Mouse (Mus musculus) megakaryocyte-erythroid progenitor cell, adult 5-6 weeks (primary cell): Measurements from ENCODE around the gene Bloc1s3. TPM values are rescaled to one million over a fixed set of nuclear protein-coding genes. Genes with fewer than 3 reads are reported as not detected.
"Not testable (repeated sequence)": the region's sequence is repeated elsewhere in the genome, so short reads cannot be mapped to it uniquely, and the experiment has no call there.

Experiments
- ATAC-seq: replicated peaks from 2 replicates; pipeline ENCODE4 v1.8.0; 2016; ENCODE audit warnings: mild to moderate bottlenecking, inconsistent platforms; ENCODE audit not compliant: severe bottlenecking, poor library complexity, low FRiP score, low TSS enrichment
- total RNA-seq, 2 experiments: library from RNA; stranded (forward) in 1 of 2; stranded (reverse) in 1 of 2; fragments of 200-1000, 215-1000 nt in 1 of 2; fragments of >200 nt in 1 of 2; fragmentation: Nextera tagmentation in 1 of 2; gene quantifications; 2 replicates each; pipeline ENCODE4 v1.2.3; 2014 to 2017

The Bloc1s3 gene
- total RNA-seq, 2 experiments from 2014 or later, result 3.4 to 3.6 TPM

GRCm38 (mm10) chr7:19523017-19523756 is 15.0 kb upstream of the Bloc1s3 start:
- no peak for ATAC-seq

GRCm38 (mm10) chr7:19520032-19520431 is 11.9 kb upstream of the Bloc1s3 start:
- peak; percentile 37; the same call in 1 of the 2 replicates for ATAC-seq

DNA sequence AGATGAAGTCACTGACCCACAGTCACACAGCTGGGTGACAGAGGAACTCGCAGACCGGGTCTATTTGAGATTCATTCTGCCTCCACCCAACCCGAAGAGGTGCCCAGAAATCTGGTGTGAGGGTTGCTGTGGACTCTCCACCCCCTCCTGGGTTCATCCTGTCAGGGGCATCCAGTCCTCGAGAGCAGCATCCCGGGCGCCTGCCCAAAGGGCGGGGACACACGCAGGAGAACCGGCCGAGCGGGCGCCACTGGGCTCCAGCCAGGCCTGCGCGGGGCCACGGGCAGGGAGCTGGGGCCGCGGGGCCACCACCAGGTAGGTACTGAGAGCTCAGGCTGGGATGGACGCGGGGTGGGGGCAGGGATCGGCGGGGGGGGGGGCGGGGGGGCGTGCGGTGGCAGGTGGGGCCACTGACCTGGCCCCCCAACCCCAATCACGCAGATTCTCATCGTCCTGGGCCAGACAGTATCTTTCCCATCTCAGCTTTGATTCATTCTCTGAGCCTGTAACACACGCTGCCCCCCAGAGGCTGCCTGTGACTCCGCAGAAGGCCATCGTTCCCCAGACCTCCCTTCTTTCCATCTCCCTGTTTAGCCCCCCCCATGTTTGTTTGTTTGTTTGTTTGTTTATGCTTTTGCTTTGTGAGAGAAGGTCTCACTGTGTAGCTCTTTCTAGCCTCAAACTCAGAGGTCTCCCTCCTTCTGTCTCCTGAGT is 9.6 kb upstream of the Bloc1s3 start, which contains the start of gene Nkpd1:
TSS of gene Nkpd1 (plus strand) at position 187 of the 714 bp plus-strand sequence.
- no peak for ATAC-seq

- no peak for ATAC-seq
These were observed 4.2 kb upstream of the Bloc1s3 start for GRCm38 (mm10) chr7:19512353-19512752.

GRCm38 (mm10) chr7:19511934-19512333 is 3.8 kb upstream of the Bloc1s3 start:
- not testable (repeated sequence) for ATAC-seq

DNA sequence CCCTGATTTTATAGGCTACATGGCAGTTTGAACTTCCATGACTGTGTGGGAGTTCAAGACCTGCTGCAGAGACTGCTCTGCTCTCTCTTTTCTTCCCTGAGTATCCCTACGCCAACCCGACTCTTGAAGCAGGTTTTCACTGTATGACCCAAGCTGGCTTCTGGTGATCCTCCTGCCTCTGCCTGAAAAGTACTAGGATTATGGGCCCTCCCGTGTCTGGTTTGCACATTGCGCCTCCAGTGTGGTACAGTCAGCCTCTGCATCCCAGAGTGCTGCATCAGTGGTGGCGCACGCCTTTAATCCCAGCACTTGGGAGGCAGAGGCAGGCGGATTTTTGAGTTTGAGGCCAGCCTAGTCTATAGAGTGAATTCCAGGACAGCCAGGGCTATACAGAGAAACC is 1.6 kb upstream of the Bloc1s3 start:
- ATAC-seq, result no peak

- ATAC-seq, result no peak
These were observed 879 bp upstream of the Bloc1s3 start for GRCm38 (mm10) chr7:19508924-19509568.

DNA sequence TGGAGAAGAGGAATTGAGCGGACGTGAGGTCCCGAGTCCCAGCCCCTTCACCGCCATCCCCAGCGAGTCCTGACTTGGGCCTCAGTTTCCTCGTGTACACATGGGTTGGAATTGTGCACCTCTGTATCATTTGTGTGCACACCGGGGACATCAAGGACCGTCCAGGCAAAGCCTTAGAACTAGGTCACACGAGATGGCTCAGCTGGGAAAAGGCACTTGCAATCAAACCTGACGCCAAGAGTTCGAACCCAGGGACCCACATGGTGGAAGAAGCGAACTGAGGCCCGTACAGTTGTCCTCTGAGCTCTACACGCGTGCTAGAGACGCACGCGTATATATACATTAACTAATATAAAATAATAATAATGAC is 570 bp downstream of the Bloc1s3 start:
- no peak for ATAC-seq

DNA sequence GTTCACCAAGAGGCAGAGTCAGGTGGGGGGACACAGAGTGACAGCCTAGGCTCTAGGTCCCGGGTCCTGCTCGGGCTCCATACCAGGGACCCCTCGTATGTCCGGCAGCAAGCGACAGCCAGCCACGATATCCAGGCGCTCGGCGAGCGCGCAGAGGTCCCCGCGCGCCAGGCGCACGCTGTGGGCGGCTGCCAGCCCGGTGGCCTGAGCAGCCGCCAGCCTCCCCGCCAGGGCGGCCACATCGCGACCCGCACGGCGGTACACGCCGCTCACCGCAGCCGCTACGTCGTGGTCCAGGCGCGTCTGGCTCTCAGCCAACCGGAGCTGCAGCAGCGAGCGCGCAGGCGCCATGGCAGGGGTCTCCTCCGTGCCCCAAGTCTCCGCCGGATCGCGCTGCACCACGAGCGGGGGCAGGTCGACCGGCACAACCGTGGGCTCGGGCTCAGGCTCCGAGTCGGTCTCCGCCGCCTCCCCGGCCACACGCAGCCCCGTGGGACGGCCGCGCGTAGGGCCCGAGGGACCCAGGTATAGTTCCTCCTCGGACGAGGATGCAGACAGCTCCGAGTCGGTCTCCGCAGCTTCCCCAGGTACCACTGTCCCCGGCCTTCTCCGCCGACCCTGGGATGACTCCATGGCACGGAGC is 1.1 kb downstream of the Bloc1s3 start:
- ATAC-seq, result no peak

DNA sequence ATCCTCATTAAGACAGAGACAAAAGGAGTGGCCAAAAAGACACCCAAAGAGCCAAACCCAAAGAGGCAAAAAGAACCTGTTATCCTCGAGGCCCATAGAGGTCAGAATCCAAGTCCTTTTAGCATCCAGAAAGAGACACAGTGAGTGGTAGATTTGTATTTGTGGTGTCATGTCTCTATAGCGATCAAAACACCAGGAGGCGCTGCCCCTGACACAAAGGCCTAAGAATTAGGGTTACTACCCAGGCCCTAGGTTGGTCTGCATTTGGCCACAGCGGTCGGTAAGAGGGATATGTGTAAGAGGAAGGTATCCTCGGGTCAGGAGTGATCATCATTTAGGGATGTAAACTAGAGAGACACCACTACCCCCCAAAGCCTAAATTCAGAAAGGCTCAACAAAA is 1.8 kb downstream of the Bloc1s3 start:
- ATAC-seq, result 0 out of 2 replicates have a peak, but pooled peaks have one; percentile 15

GRCm38 (mm10) chr7:19503481-19504068 is 4.6 kb downstream of the Bloc1s3 start:
- ATAC-seq, result peak; percentile 28

GRCm38 (mm10) chr7:19501658-19502057 is 6.5 kb downstream of the Bloc1s3 start:
- no peak for ATAC-seq

DNA sequence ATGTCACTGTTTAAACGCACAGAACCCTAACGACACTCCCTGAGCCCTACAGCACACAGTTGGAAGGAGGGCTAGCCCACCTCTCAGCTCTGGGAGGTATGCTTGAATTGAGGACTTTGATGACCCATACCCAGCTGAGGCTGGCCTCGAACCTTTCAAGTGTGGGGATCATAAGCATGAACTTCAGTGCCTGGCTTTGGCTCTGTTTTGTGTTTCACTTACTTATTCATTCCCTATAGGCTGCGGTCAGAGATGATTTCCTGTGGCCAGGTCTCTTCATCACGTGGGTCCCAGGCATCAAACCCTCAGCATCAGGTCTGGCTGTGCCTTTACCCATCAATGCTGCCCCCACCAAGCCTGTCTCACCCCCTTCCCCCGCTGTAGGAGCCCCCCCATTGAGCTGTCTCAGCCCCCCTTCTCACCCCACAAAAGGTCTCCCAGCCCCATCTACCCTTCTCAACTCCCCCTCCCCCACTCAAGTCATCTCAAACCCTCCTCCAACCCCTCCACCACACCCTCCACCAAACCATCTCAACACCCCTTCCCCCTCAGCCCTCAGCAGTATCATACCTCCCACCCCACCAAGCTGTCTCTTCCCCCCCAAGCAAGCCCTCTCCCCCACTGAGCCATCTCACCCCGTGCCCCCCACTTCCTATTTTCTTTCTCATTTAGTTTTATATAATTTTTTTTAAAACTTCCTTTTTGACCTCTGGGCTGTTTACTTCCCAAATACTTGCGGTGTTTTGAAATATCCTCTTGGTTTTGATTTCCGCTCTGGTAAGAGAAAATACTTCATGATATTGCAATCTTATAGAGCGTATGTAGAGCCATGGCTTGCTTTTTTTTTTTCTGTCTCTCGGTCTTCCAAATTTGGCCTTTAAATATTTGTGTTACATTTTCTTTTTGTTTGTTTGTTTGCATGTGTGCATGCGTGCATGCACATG is 7.5 kb downstream of the Bloc1s3 start:
- no peak for ATAC-seq

GRCm38 (mm10) chr7:19498326-19498725 is 9.8 kb downstream of the Bloc1s3 start:
- no peak for ATAC-seq

- ATAC-seq, result no peak
These were observed 12.0 kb downstream of the Bloc1s3 start for GRCm38 (mm10) chr7:19496214-19496555.

DNA sequence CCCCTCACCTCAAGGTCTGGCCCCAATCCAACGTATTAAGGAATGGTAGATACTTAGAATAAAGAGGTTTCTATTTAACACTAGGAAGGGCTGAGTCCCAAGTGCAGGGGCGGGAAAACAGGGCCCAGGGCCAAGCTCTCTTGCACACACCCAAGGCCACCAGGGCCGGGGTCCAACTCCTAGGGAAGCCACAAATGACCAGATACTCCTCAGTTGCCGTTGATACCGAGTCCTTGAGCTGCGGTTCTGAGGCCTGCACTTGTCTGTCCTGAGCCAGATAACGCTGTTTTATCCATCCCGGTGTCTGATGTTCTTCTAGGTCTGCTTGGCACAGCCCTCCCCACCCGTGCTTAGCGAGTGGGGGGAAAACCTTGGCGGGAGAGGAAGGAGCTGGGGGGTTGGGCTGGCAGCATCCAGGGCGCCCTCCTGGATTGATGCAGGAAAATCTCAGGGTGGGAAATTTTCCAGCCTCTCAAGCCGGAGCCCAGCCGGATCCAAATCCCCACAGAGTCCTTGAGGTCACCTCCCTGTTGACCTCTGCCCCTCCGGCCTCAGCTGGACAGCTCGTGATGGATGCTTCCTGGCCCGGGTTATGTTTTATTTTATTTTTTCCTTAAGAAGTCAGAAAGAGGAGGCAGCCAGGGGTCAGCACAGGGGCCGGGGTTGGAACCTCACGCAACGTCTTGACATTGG is 12.5 kb downstream of the Bloc1s3 start:
- ATAC-seq, result peak; percentile 70

GRCm38 (mm10) chr7:19494751-19495474 is 13.3 kb downstream of the Bloc1s3 start:
- no peak for ATAC-seq
